Mouse (Mus musculus) olfactory bulb, adult 2 months (tissue): Measurements from ENCODE around the gene Olfr10.
"Not testable (repeated sequence)": the region's sequence is repeated elsewhere in the genome, so short reads cannot be mapped to it uniquely, and the experiment has no call there.

Experiments used
- CTCF ChIP-seq: fragments of 200-500 bp; IDR thresholded peaks from 2 replicates; pipeline ENCODE4 v1.5.1; 2012; ENCODE audit warnings: low read depth, mild to moderate bottlenecking, low read length, moderate library complexity; ENCODE audit not compliant: insufficient read depth
- POLR2A ChIP-seq: fragments of 200-500 bp; IDR thresholded peaks from 2 replicates; pipeline ENCODE4 v1.6.1; 2012; ENCODE audit warnings: mild to moderate bottlenecking, low read depth, low read length, moderate library complexity; ENCODE audit not compliant: insufficient read depth

DNA sequence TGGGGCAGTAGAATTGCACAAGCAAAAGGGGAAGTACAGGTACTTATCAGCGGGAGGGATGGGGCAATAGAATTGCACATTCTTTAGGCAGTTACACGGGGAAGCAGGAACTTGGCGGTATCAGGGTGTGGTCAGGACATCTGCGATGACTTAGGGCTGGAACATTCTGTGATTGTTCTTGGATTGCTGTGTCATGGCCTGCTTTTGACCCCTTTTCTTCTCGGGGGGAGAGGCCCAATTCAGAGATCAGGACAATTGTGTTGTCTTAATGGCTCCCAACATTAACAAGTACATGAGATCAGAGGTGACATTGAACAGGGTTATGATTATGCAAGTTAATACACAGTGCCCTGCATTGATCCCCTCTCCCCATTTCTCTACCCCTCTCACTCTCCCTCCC lies 4.0 kb downstream of the Olfr10 start:
- TF ChIP-seq CTCF, POLR2A: not testable (repeated sequence)
